Comparison of ENCODE assay signal across 12 mouse cellular contexts in the genomic region with DNA sequence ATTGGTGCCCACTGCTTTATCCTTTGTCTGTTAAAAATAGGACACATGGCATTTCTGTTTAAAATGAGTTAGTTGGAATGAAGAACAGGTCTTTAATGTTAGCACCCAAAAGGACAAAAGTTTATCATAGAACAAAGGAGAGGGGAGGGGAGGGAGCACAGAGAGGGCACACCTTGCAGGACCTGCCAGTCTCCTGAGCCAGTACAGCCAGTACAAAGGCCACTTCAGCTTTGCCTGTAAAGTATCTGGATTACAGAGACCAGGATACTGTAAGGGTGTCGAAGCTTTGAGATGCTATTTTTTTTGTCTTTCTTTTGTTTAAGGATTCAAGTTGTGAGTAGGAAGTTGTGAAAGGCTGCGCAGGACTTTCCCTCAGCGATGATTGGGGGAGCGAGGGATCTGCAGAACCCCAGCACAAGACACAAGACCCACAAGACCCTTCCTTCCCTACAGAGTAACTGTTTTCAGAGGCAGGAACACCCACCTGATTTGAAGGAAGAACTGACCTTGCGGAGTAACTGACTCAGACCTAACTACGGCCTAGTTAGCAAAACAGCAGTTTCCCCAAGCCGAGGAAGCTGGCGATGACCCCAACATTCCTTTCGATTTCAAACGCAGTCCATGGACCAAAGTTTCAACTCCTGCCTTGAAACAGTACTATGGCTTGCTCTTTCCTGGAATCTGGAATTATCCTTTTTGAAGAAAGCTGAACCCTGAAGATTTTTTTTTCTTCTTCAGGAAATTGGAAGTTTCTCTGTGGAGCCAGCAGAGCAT.
DNase-seq lines count a peak whose midpoint lies in the region; ATAC-seq and TF ChIP-seq lines count a peak whose summit lies in the region.
"Had no signal": no experiment of that assay in that cellular context is flagged by ENCODE, and none has a peak within 500 bp of the region (broad histone marks: within the 10 kb centered on the region; RNA-seq: fewer than 3 reads in every experiment).

No protein-coding gene starts in this region.

- no peaks in the 10 kb centered on the region for H3K4me1 ChIP-seq in lung, postnatal 0 days (ENCODE audit: insufficient read depth, low read depth, low read length)
- peaks cover 24% of the 10 kb centered on the region for H3K4me1 ChIP-seq in heart, embryonic 10.5 days
- H3K4me1 ChIP-seq in intestine, embryonic 15.5 days (replicated peaks) = no peaks in the 10 kb centered on the region

- no peak for TF ChIP-seq EP300 in lung, postnatal 0 days (IDR thresholded peaks at IDR 0.05)

- no peaks in the 10 kb centered on the region for H3K9me3 ChIP-seq in lung, postnatal 0 days (ENCODE audit: low read length)
- H3K9me3 ChIP-seq in heart, embryonic 10.5 days = no peaks in the 10 kb centered on the region
- no peaks in the 10 kb centered on the region for H3K9me3 ChIP-seq in intestine, embryonic 15.5 days
- H3K9me3 ChIP-seq: heart, embryonic 15.5 days had no signal

- no peak overlapping the region for H3K27ac ChIP-seq in lung, postnatal 0 days (ENCODE audit: low read length)
- H3K27ac ChIP-seq in heart, embryonic 10.5 days = 0 out of 2 replicates have a peak overlapping the region, but pooled peaks have one; percentile 3
- no peak overlapping the region for H3K27ac ChIP-seq in intestine, embryonic 15.5 days
- H3K27ac ChIP-seq: heart, embryonic 15.5 days; stomach, postnatal 0 days had no signal

- intact Hi-C loops in heart, postnatal 25 days (cut with DNase I) = loop anchor here (10.0 kb wide), 1 partner anchor 512 kb away; no protein-coding TSS in a partner anchor

- no peak overlapping the region for H3K4me3 ChIP-seq in lung, postnatal 0 days (ENCODE audit: low read depth, low read length)
- H3K4me3 ChIP-seq in heart, embryonic 10.5 days = no peak overlapping the region
- H3K4me3 ChIP-seq in intestine, embryonic 15.5 days (replicated peaks) = no peak overlapping the region
- H3K4me3 ChIP-seq: erythroblast, embryonic 14.5 days; heart, embryonic 15.5 days had no signal

- peak; percentile 8 to 11 for DNase-seq in heart, adult 9 months (ENCODE audit: low spot score in 2 of 2)
- no peak for DNase-seq in heart, postnatal 25 days (ENCODE audit: low spot score)
- peak; percentile 18 for DNase-seq in lung, postnatal 14 days
- DNase-seq in lung, postnatal 0 days (ENCODE audit: low spot score) = no peak
- no peak for DNase-seq in heart, embryonic 10.5 days (ENCODE audit: low spot score)
- DNase-seq in natural killer cell, adult 2 months (ENCODE audit: low spot score in 2 of 2) = no peak
- DNase-seq: cerebellum, adult 18-20 months had no signal

- H3K9ac ChIP-seq in lung, postnatal 0 days (replicated peaks; ENCODE audit: low read depth) = no peak overlapping the region
- H3K9ac ChIP-seq in intestine, embryonic 15.5 days = no peak overlapping the region
- H3K9ac ChIP-seq: heart, embryonic 15.5 days had no signal

- WGBS in lung, postnatal 0 days = 61% methylated on average over 10 of the region's 10 CpGs
- 54% methylated on average over 10 of the region's 10 CpGs for WGBS in heart, embryonic 10.5 days
- WGBS in intestine, embryonic 15.5 days = 70% methylated on average over 10 of the region's 10 CpGs

- no peak overlapping the region for H3K4me2 ChIP-seq in lung, postnatal 0 days (replicated peaks; ENCODE audit: low read depth, low read length)
- no peak overlapping the region for H3K4me2 ChIP-seq in intestine, embryonic 15.5 days (replicated peaks)
- H3K4me2 ChIP-seq: heart, embryonic 15.5 days had no signal

- H3K36me3 ChIP-seq in lung, postnatal 0 days (ENCODE audit: insufficient read depth, low read length) = no peaks in the 10 kb centered on the region
- H3K36me3 ChIP-seq in heart, embryonic 10.5 days = no peaks in the 10 kb centered on the region
- no peaks in the 10 kb centered on the region for H3K36me3 ChIP-seq in intestine, embryonic 15.5 days
- H3K36me3 ChIP-seq: heart, embryonic 15.5 days had no signal

- ATAC-seq in lung, postnatal 0 days = no peak
- ATAC-seq in intestine, embryonic 15.5 days = peak; percentile 73; the same call in 1 of the 2 replicates

- no peaks in the 10 kb centered on the region for H3K27me3 ChIP-seq in lung, postnatal 0 days (replicated peaks; ENCODE audit: insufficient read depth, low read length)
- H3K27me3 ChIP-seq in heart, embryonic 10.5 days (ENCODE audit: insufficient read depth, poor library complexity, severe bottlenecking) = no peaks in the 10 kb centered on the region; the same call in 1 of the 2 replicates
- H3K27me3 ChIP-seq in intestine, embryonic 15.5 days (replicated peaks) = no peaks in the 10 kb centered on the region
- H3K27me3 ChIP-seq: CH12.LX; heart, embryonic 15.5 days had no signal

- no peak for TF ChIP-seq CTCF in lung, postnatal 0 days (IDR thresholded peaks at IDR 0.05)

Comparison
In these comparisons a context has a peak if more than half of its experiments do, and no peak if none do; other contexts are left out.
1. DNase-seq: peak in heart, adult 9 months (2 of 2) and lung, postnatal 14 days (single experiment); none in heart, postnatal 25 days (single experiment), lung, postnatal 0 days (single experiment), heart, embryonic 10.5 days (single experiment) and natural killer cell, adult 2 months (0 of 2).